Mouse (Mus musculus): ENCODE measurements around the gene Btf3. TPM values are rescaled to one million over a fixed set of nuclear protein-coding genes. Genes with fewer than 3 reads are reported as not detected.

Btf3 gene
- polyA plus RNA-seq, 1 experiment = 1,114 TPM

DNA sequence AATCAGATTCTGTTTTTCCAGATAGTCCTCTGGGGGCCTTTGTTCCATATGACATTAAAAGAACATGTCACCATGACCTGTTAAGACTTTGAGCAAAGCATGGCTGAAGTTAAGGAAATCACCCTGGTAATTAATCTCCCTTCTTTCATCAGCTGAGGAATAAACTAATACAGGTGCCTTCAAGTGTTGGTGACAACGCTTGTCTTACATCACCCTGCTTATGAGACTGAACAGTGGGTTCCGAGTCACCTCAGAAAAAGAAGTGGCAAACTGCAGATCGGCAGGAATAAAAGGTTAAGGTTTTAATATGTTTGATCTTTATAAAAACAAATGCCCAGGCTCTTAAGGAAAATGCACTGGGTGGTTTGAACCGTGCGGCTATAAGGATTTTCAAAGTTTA, 37.1 kb downstream of the Btf3 start, which contains the start of gene Gm21976:
Gm21976 (plus strand) TSS at position 202 of the 400 bp plus-strand sequence.
- Histone ChIP-seq H3K27me3 (ENCODE audit: control insufficient read depth, insufficient read depth, insufficient read length) (no peaks in the 10 kb centered on the region), H3K79me2 (ENCODE audit: control insufficient read depth, insufficient read depth) (no peaks in the 10 kb centered on the region), H3K79me3 (ENCODE audit: low read depth) (no peaks in the 10 kb centered on the region), H3K36me3 (ENCODE audit: control insufficient read depth, insufficient read depth) (no peaks in the 10 kb centered on the region), H3ac (ENCODE audit: control insufficient read depth, insufficient read length, low read depth) (no peak within 1 kb of the TSS), H3K4me3 (ENCODE audit: insufficient read depth, poor library complexity, severe bottlenecking) (no peak within 1 kb of the TSS)
- TF ChIP-seq MAX (IDR thresholded peaks at IDR 0.05) (no peak), CEBPB (IDR thresholded peaks at IDR 0.05; ENCODE audit: low read depth) (no peak), MYOD1 (IDR thresholded peaks at IDR 0.05; ENCODE audit: control insufficient read depth, insufficient read length, low read depth) (no peak), CTCF (IDR thresholded peaks at IDR 0.05; ENCODE audit: control insufficient read depth, insufficient read depth, insufficient read length) (no peak), FOSL1 (IDR thresholded peaks at IDR 0.05; ENCODE audit: insufficient read depth, low read length, poor library complexity, severe bottlenecking) (no peak), MYOG (IDR thresholded peaks at IDR 0.05; ENCODE audit: control insufficient read depth, extremely low read depth, insufficient read length) (no peak), USF1 (IDR thresholded peaks at IDR 0.05; ENCODE audit: low read depth) (no peak)

DNA sequence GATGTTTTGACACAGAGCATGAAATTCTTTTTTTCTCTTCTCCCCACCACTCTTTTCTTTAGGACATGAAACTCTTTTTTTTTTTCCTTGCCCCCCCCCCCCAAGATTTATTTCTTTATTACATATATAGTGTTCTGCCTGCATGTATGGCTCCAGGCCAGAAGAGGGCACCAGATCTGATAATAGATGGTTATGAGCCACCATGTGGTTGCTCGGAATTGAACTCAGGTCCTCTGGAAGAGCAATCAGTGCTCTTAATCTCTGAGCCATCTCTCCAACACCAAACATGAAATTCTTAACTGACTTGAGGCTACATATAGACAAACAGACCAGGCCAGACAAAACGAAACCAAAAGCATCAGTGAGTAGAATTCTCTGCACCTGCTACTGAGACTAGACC, 39.3 kb downstream of the Btf3 start:
- no peaks in the 10 kb centered on the region for H3K79me2 ChIP-seq (ENCODE audit: control insufficient read depth, insufficient read depth)
- no peak overlapping the region for H3K4me3 ChIP-seq (ENCODE audit: insufficient read depth, poor library complexity, severe bottlenecking)
- TF ChIP-seq MYOG (IDR thresholded peaks at IDR 0.05; ENCODE audit: control insufficient read depth, extremely low read depth, insufficient read length) (no peak), CEBPB (IDR thresholded peaks at IDR 0.05; ENCODE audit: low read depth) (no peak), MAX (IDR thresholded peaks at IDR 0.05) (no peak), FOSL1 (IDR thresholded peaks at IDR 0.05; ENCODE audit: insufficient read depth, low read length, poor library complexity, severe bottlenecking) (no peak), MYOD1 (IDR thresholded peaks at IDR 0.05; ENCODE audit: control insufficient read depth, insufficient read length, low read depth) (no peak), USF1 (IDR thresholded peaks at IDR 0.05; ENCODE audit: low read depth) (no peak), CTCF (IDR thresholded peaks at IDR 0.05; ENCODE audit: control insufficient read depth, insufficient read depth, insufficient read length) (no peak)
- H3K79me3 ChIP-seq (ENCODE audit: low read depth) = no peaks in the 10 kb centered on the region
- H3ac ChIP-seq (ENCODE audit: control insufficient read depth, insufficient read length, low read depth) = no peak overlapping the region
- H3K27me3 ChIP-seq (ENCODE audit: control insufficient read depth, insufficient read depth, insufficient read length) = no peaks in the 10 kb centered on the region
- peaks cover 12% of the 10 kb centered on the region for H3K36me3 ChIP-seq (ENCODE audit: control insufficient read depth, insufficient read depth)

- H3ac ChIP-seq (ENCODE audit: control insufficient read depth, insufficient read length, low read depth) = no peak overlapping the region
- H3K36me3 ChIP-seq (ENCODE audit: control insufficient read depth, insufficient read depth) = peaks cover 16% of the 10 kb centered on the region
- no peak overlapping the region for H3K4me3 ChIP-seq (ENCODE audit: insufficient read depth, poor library complexity, severe bottlenecking)
- H3K27me3 ChIP-seq (ENCODE audit: control insufficient read depth, insufficient read depth, insufficient read length) = no peaks in the 10 kb centered on the region
- H3K79me3 ChIP-seq (ENCODE audit: low read depth) = no peaks in the 10 kb centered on the region
- H3K79me2 ChIP-seq (ENCODE audit: control insufficient read depth, insufficient read depth) = no peaks in the 10 kb centered on the region
- TF ChIP-seq FOSL1 (IDR thresholded peaks at IDR 0.05; ENCODE audit: insufficient read depth, low read length, poor library complexity, severe bottlenecking) (no peak), USF1 (IDR thresholded peaks at IDR 0.05; ENCODE audit: low read depth) (no peak), CEBPB (IDR thresholded peaks at IDR 0.05; ENCODE audit: low read depth) (no peak), MYOD1 (IDR thresholded peaks at IDR 0.05; ENCODE audit: control insufficient read depth, insufficient read length, low read depth) (no peak), MAX (IDR thresholded peaks at IDR 0.05) (no peak), CTCF (IDR thresholded peaks at IDR 0.05; ENCODE audit: control insufficient read depth, insufficient read depth, insufficient read length) (no peak), MYOG (IDR thresholded peaks at IDR 0.05; ENCODE audit: control insufficient read depth, extremely low read depth, insufficient read length) (no peak)
Measured at GRCm38 (mm10) chr13:98276253-98276652, 40.6 kb downstream of the Btf3 start.

DNA sequence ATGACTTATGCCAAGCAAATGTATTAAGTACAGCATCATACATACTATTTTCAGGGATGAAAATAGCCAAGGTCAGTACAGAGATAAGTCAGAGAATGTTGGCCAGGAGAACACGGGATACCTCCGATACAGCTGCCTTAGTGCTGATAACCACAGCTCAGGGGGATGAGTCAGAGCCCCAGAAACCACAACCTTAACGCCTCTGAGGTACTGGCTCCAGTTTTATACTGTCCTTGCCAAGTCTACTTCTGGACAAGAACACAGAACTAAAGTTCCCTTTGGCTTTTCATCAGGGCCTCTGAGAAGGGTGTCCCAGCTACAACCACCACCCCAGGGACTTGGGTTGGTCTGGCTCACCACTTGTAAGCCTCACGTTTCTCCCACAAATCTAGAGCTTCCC, 41.2 kb downstream of the Btf3 start:
- H3K79me2 ChIP-seq (ENCODE audit: control insufficient read depth, insufficient read depth) = no peaks in the 10 kb centered on the region
- TF ChIP-seq MYOD1 (IDR thresholded peaks at IDR 0.05; ENCODE audit: control insufficient read depth, insufficient read length, low read depth) (peak; percentile 70), FOSL1 (IDR thresholded peaks at IDR 0.05; ENCODE audit: insufficient read depth, low read length, poor library complexity, severe bottlenecking) (peak; percentile 80), MYOG (IDR thresholded peaks at IDR 0.05; ENCODE audit: control insufficient read depth, extremely low read depth, insufficient read length) (no peak), CTCF (IDR thresholded peaks at IDR 0.05; ENCODE audit: control insufficient read depth, insufficient read depth, insufficient read length) (no peak), USF1 (IDR thresholded peaks at IDR 0.05; ENCODE audit: low read depth) (no peak), MAX (IDR thresholded peaks at IDR 0.05) (no peak), CEBPB (IDR thresholded peaks at IDR 0.05; ENCODE audit: low read depth) (no peak)
- no peaks in the 10 kb centered on the region for H3K27me3 ChIP-seq (ENCODE audit: control insufficient read depth, insufficient read depth, insufficient read length)
- no peaks in the 10 kb centered on the region for H3K79me3 ChIP-seq (ENCODE audit: low read depth)
- H3K36me3 ChIP-seq (ENCODE audit: control insufficient read depth, insufficient read depth) = peaks cover 16% of the 10 kb centered on the region
- no peak overlapping the region for H3K4me3 ChIP-seq (ENCODE audit: insufficient read depth, poor library complexity, severe bottlenecking)
- no peak overlapping the region for H3ac ChIP-seq (ENCODE audit: control insufficient read depth, insufficient read length, low read depth)

GRCm38 (mm10) chr13:98274023-98274422, 42.8 kb downstream of the Btf3 start:
- peaks cover 16% of the 10 kb centered on the region for H3K36me3 ChIP-seq (ENCODE audit: control insufficient read depth, insufficient read depth)

GRCm38 (mm10) chr13:98264111-98264510, 52.7 kb downstream of the Btf3 start:
- Histone ChIP-seq H3K27me3 (ENCODE audit: control insufficient read depth, insufficient read depth, insufficient read length) (no peaks in the 10 kb centered on the region), H3ac (ENCODE audit: control insufficient read depth, insufficient read length, low read depth) (no peak overlapping the region), H3K79me3 (ENCODE audit: low read depth) (peaks cover 21% of the 10 kb centered on the region), H3K79me2 (ENCODE audit: control insufficient read depth, insufficient read depth) (peaks cover 39% of the 10 kb centered on the region), H3K36me3 (ENCODE audit: control insufficient read depth, insufficient read depth) (peaks cover 17% of the 10 kb centered on the region), H3K4me3 (ENCODE audit: insufficient read depth, poor library complexity, severe bottlenecking) (peak overlapping the region; percentile 95)
- no peak for TF ChIP-seq CEBPB (IDR thresholded peaks at IDR 0.05; ENCODE audit: low read depth)
- TF ChIP-seq FOSL1 (IDR thresholded peaks at IDR 0.05; ENCODE audit: insufficient read depth, low read length, poor library complexity, severe bottlenecking) = no peak
- TF ChIP-seq MYOG (IDR thresholded peaks at IDR 0.05; ENCODE audit: control insufficient read depth, extremely low read depth, insufficient read length) = no peak
- TF ChIP-seq MAX (IDR thresholded peaks at IDR 0.05) = no peak
- no peak for TF ChIP-seq MYOD1 (IDR thresholded peaks at IDR 0.05; ENCODE audit: control insufficient read depth, insufficient read length, low read depth)
- no peak for TF ChIP-seq CTCF (IDR thresholded peaks at IDR 0.05; ENCODE audit: control insufficient read depth, insufficient read depth, insufficient read length)
- no peak for TF ChIP-seq USF1 (IDR thresholded peaks at IDR 0.05; ENCODE audit: low read depth)

More at GRCm38 (mm10) chr13:98274023-98274422, 42.8 kb downstream of the Btf3 start:
- no peak overlapping the region for H3K4me3 ChIP-seq (ENCODE audit: insufficient read depth, poor library complexity, severe bottlenecking)
- H3K79me2 ChIP-seq (ENCODE audit: control insufficient read depth, insufficient read depth) = no peaks in the 10 kb centered on the region
- H3K79me3 ChIP-seq (ENCODE audit: low read depth) = no peaks in the 10 kb centered on the region
- TF ChIP-seq FOSL1 (IDR thresholded peaks at IDR 0.05; ENCODE audit: insufficient read depth, low read length, poor library complexity, severe bottlenecking) (no peak), CTCF (IDR thresholded peaks at IDR 0.05; ENCODE audit: control insufficient read depth, insufficient read depth, insufficient read length) (no peak), CEBPB (IDR thresholded peaks at IDR 0.05; ENCODE audit: low read depth) (no peak)
- H3K27me3 ChIP-seq (ENCODE audit: control insufficient read depth, insufficient read depth, insufficient read length) = no peaks in the 10 kb centered on the region
- no peak overlapping the region for H3ac ChIP-seq (ENCODE audit: control insufficient read depth, insufficient read length, low read depth)
